ENCODE assay signal across 14 mouse cellular contexts in genomic region chr14:98089246-98089645, GRCm38 (mm10).
"Had no signal": no experiment of that assay in that cellular context is flagged by ENCODE, and none has a peak within 500 bp of the region (broad histone marks: within the 10 kb centered on the region; RNA-seq: fewer than 3 reads in every experiment).

No protein-coding gene starts in this region.

- H3K4me3 ChIP-seq: neural tube, embryonic 15.5 days; stomach, embryonic 15.5 days had no signal

- H3K4me1 ChIP-seq: neural tube, embryonic 15.5 days; stomach, embryonic 15.5 days had no signal

- DNase-seq: retina, postnatal 1 day; right cerebral cortex, adult 18-20 months; right cerebral cortex, postnatal 14 days; right cerebral cortex, postnatal 25 days; right cerebral cortex, postnatal 4 days; spleen, adult 18-20 months; thymus, adult 18-20 months; thymus, adult 2 months; thymus, postnatal 14 days; thymus, postnatal 25 days; thymus, postnatal 36 days; thymus, postnatal 4 days had no signal
